In the genomic region with DNA sequence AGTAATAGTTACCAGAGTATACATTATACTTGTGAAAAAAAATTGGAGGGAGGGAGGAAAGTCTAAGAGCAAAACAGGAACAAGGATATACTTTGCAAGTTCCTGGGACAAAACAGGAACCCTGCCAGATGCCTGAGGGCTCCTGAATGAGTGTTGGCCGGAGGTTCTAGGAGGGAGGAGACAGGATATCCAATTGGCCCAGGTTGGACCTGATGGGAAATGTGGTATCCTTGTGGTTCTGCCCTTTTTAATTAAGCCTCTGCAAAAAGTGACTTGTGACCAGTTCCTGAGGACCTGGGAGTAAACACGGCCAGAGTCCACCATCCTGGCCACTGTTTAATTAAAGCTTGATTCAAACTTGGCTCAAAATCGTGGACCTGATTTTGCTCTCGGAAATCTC, we compare ENCODE assay signal across 41 mouse cellular contexts. TPM values are rescaled to one million over a fixed set of nuclear protein-coding genes. Genes with fewer than 3 reads are reported as not detected.
DNase-seq lines count a peak whose midpoint lies in the region; TF ChIP-seq lines count a peak whose summit lies in the region.
"Had no signal": no experiment of that assay in that cellular context is flagged by ENCODE, and none has a peak within 500 bp of the region (broad histone marks: within the 10 kb centered on the region; RNA-seq: fewer than 3 reads in every experiment).

No protein-coding gene starts in this region.

- H3K9ac ChIP-seq in liver, adult 2 months (ENCODE audit: low read depth, low read length) = no peak overlapping the region
- H3K9ac ChIP-seq: embryonic facial prominence, embryonic 13.5 days; hindbrain, embryonic 15.5 days had no signal

- no peak for TF ChIP-seq POLR2A in liver, adult 2 months (IDR thresholded peaks at IDR 0.05; ENCODE audit: extremely low read depth, insufficient read depth, low read length)
- TF ChIP-seq POLR2A in lung, adult 2 months (IDR thresholded peaks at IDR 0.05; ENCODE audit: borderline replicate concordance, extremely low read depth, low read depth, low read length) = no peak

- 19% methylated on average over 4 of the region's 4 CpGs for WGBS in liver, adult 2 months
- 53% methylated on average over 4 of the region's 4 CpGs for WGBS in lung, adult 2 months

- no peaks in the 10 kb centered on the region for H3K79me2 ChIP-seq in liver, adult 2 months (ENCODE audit: control insufficient read depth, insufficient read depth, low read length)

- H3K36me3 ChIP-seq in liver, adult 2 months (ENCODE audit: control insufficient read depth, insufficient read depth, low read length) = no peaks in the 10 kb centered on the region
- H3K36me3 ChIP-seq: embryonic facial prominence, embryonic 13.5 days; forebrain, embryonic 10.5 days; hindbrain, embryonic 10.5 days; hindbrain, embryonic 15.5 days had no signal

- no peaks in the 10 kb centered on the region for H3K4me1 ChIP-seq in liver, adult 2 months (ENCODE audit: control insufficient read depth, insufficient read depth, low read length)
- H3K4me1 ChIP-seq in lung, adult 2 months (ENCODE audit: control insufficient read depth, insufficient read depth, low read length) = no peaks in the 10 kb centered on the region
- H3K4me1 ChIP-seq: forebrain, embryonic 10.5 days; hindbrain, embryonic 10.5 days; hindbrain, embryonic 15.5 days had no signal

- H3K27me3 ChIP-seq in liver, adult 2 months (ENCODE audit: control insufficient read depth, insufficient read depth, low read length) = no peaks in the 10 kb centered on the region
- H3K27me3 ChIP-seq: embryonic facial prominence, embryonic 13.5 days; hindbrain, embryonic 15.5 days had no signal

- TF ChIP-seq CTCF in liver, adult 2 months (IDR thresholded peaks at IDR 0.05; ENCODE audit: low read depth, low read length) = no peak
- no peak for TF ChIP-seq CTCF in lung, adult 2 months (IDR thresholded peaks at IDR 0.05; ENCODE audit: insufficient read depth, low read length)

- peak; percentile 55 to 62 for DNase-seq in cerebellum, postnatal 14 days
- no peak for DNase-seq in cerebellum, adult 18-20 months
- DNase-seq in liver, adult 2 months (ENCODE audit: extremely low read depth, low read depth, low spot score) = peak; percentile 18
- no peak for DNase-seq in liver
- DNase-seq in kidney, postnatal 10 days = peak; percentile 64
- DNase-seq in lung, adult 2 months = no peak
- no peak for DNase-seq in right cerebral cortex, postnatal 4 days
- DNase-seq: adrenal gland, adult 2 months; adrenal gland, postnatal 36 days; cerebellum, adult 2 months; cerebellum, postnatal 36 days; gastrocnemius, adult 2 months; gastrocnemius, postnatal 36 days; heart, postnatal 14 days; layer of hippocampus, postnatal 36 days; lung, postnatal 36 days; right cerebral cortex, adult 18-20 months; thymus, adult 2 months; thymus, postnatal 36 days had no signal

- no peak overlapping the region for H3K27ac ChIP-seq in liver, adult 2 months (replicated peaks; ENCODE audit: insufficient read depth, low read depth, low read length)
- H3K27ac ChIP-seq: embryonic facial prominence, embryonic 13.5 days; forebrain, embryonic 10.5 days; gastrocnemius, adult 2 months; hindbrain, embryonic 10.5 days; hindbrain, embryonic 15.5 days; stomach, postnatal 0 days had no signal

- no peak overlapping the region for H3K4me3 ChIP-seq in liver, adult 2 months (ENCODE audit: insufficient read depth, low read depth, low read length)
- no peak overlapping the region for H3K4me3 ChIP-seq in lung, adult 2 months (replicated peaks; ENCODE audit: extremely low read depth, low read depth, low read length)
- H3K4me3 ChIP-seq: embryonic facial prominence, embryonic 13.5 days; forebrain, embryonic 10.5 days; gastrocnemius, adult 2 months; hindbrain, embryonic 10.5 days; hindbrain, embryonic 15.5 days had no signal

RNA-seq across cellular contexts. Expression of gene Gm10271, which starts 3.7 kb away (rescaled TPM):
- not detected in 2 replicates for total RNA-seq in liver, adult 2 months (2014; rRNA removed)
- polyA plus RNA-seq in liver, adult 2 months (2012; rRNA removed) = not detected in 2 replicates
- polyA plus RNA-seq in lung, adult 2 months (2012; rRNA removed) = not detected in 2 replicates
- total RNA-seq: adrenal gland, adult 2 months; adrenal gland, postnatal 36 days; gastrocnemius, adult 2 months; gastrocnemius, postnatal 36 days; heart, postnatal 14 days; layer of hippocampus, postnatal 36 days; left cerebral cortex, postnatal 14 days; megakaryocyte, adult 5-6 weeks; neutrophil, adult 5-6 weeks had no signal
- polyA plus RNA-seq: adrenal gland, adult 2 months; brain, embryonic 14.5 days; CD4-positive, CD25-positive, alpha-beta regulatory T cell, adult 4 months; cerebellum, adult 2 months; embryonic facial prominence, embryonic 13.5 days; forebrain, embryonic 10.5 days; forebrain, embryonic 16.5 days; heart, embryonic 14.5 days; hindbrain, embryonic 10.5 days; hindbrain, embryonic 15.5 days; intestine, embryonic 14.5 days; large intestine, adult 2 months; limb, embryonic 11.5 days; liver, embryonic 11.5 days; liver, embryonic 16.5 days; lung, embryonic 16.5 days; midbrain, embryonic 11.5 days; midbrain, embryonic 16.5 days; neural tube, embryonic 11.5 days; spleen, adult 2 months; stomach, postnatal 0 days; thymus, adult 2 months had no signal

RNA-seq across cellular contexts. Expression of gene Best3, which starts 17.4 kb away (rescaled TPM):
- total RNA-seq in liver, adult 2 months (2014; rRNA removed) = not detected in 2 replicates
- not detected in 2 replicates for polyA plus RNA-seq in liver, adult 2 months (2012; rRNA removed)
- polyA plus RNA-seq in lung, adult 2 months (2012; rRNA removed) = 2.2 and 3.4 TPM in 2 replicates
- total RNA-seq: megakaryocyte, adult 5-6 weeks; neutrophil, adult 5-6 weeks had no signal
- polyA plus RNA-seq: CD4-positive, CD25-positive, alpha-beta regulatory T cell, adult 4 months; forebrain, embryonic 10.5 days; forebrain, embryonic 16.5 days; hindbrain, embryonic 10.5 days; liver, embryonic 11.5 days; midbrain, embryonic 11.5 days had no signal

RNA-seq across cellular contexts. Expression of gene Rab3ip, which starts 18.2 kb away (rescaled TPM):
- 23.9 and 25.9 TPM in 2 replicates for total RNA-seq in liver, adult 2 months (2014; rRNA removed)
- polyA plus RNA-seq in liver, adult 2 months (2012; rRNA removed) = 57.7 and 66.5 TPM in 2 replicates
- 108 and 123 TPM in 2 replicates for polyA plus RNA-seq in lung, adult 2 months (2012; rRNA removed)

Comparison
In these comparisons a context has a peak if more than half of its experiments do, and no peak if none do; other contexts are left out.
1. DNase-seq: peak in cerebellum, postnatal 14 days (2 of 2), liver, adult 2 months (single experiment) and kidney, postnatal 10 days (single experiment); none in cerebellum, adult 18-20 months (0 of 2), liver (single experiment), lung, adult 2 months (single experiment) and right cerebral cortex, postnatal 4 days (single experiment).